Mouse (Mus musculus) adrenal gland (tissue): ENCODE measurements around the gene Tesk2.

ENCODE experiments used
- intact Hi-C: fragments of 180-260 bp; cut with DNase I; formaldehyde crosslinking; loops from one replicate; pipeline ENCODE4 v1.15.1; 2025

Tesk2 gene

GRCm38 (mm10) chr4:116710154-116710553, 10.6 kb upstream of the Tesk2 start:
- intact Hi-C loops: no loop called here

GRCm38 (mm10) chr4:116712536-116712935, 8.2 kb upstream of the Tesk2 start:
- intact Hi-C loops: no loop called here

- intact Hi-C loops: loop anchor here (1.0 kb wide), 1 partner anchor 70 kb away; no protein-coding TSS in a partner anchor
Observed at GRCm38 (mm10) chr4:116719396-116719795, 1.4 kb upstream of the Tesk2 start.

- intact Hi-C loops: no loop called here
Observed at GRCm38 (mm10) chr4:116721098-116721628, 415 bp downstream of the Tesk2 start.

- intact Hi-C loops: no loop called here
Observed at GRCm38 (mm10) chr4:116722230-116722629, 1.5 kb downstream of the Tesk2 start.

- intact Hi-C loops: no loop called here
Observed at GRCm38 (mm10) chr4:116725444-116725843, 4.7 kb downstream of the Tesk2 start.

GRCm38 (mm10) chr4:116727401-116727800, 6.7 kb downstream of the Tesk2 start:
- intact Hi-C loops: no loop called here

- intact Hi-C loops: no loop called here
Observed at GRCm38 (mm10) chr4:116729532-116729931, 8.8 kb downstream of the Tesk2 start.

GRCm38 (mm10) chr4:116731077-116731476, 10.3 kb downstream of the Tesk2 start:
- intact Hi-C loops: no loop called here

GRCm38 (mm10) chr4:116732355-116732754, 11.6 kb downstream of the Tesk2 start:
- intact Hi-C loops: no loop called here

- intact Hi-C loops: no loop called here
Observed at GRCm38 (mm10) chr4:116734996-116735395, 14.2 kb downstream of the Tesk2 start.

- intact Hi-C loops: no loop called here
Observed at GRCm38 (mm10) chr4:116738972-116739751, 18.4 kb downstream of the Tesk2 start.

GRCm38 (mm10) chr4:116749750-116750149, 29.0 kb downstream of the Tesk2 start:
- intact Hi-C loops: no loop called here

GRCm38 (mm10) chr4:116761914-116762313, 41.2 kb downstream of the Tesk2 start:
- intact Hi-C loops: no loop called here

GRCm38 (mm10) chr4:116764001-116764400, 43.3 kb downstream of the Tesk2 start:
- intact Hi-C loops: no loop called here

- intact Hi-C loops: no loop called here
Observed at GRCm38 (mm10) chr4:116768510-116768909, 47.8 kb downstream of the Tesk2 start.

GRCm38 (mm10) chr4:116769060-116769459, 48.3 kb downstream of the Tesk2 start:
- intact Hi-C loops: no loop called here

GRCm38 (mm10) chr4:116776391-116776790, 55.6 kb downstream of the Tesk2 start:
- intact Hi-C loops: no loop called here

- intact Hi-C loops: no loop called here
Observed at GRCm38 (mm10) chr4:116777079-116777478, 56.3 kb downstream of the Tesk2 start.

GRCm38 (mm10) chr4:116780541-116780940, 59.8 kb downstream of the Tesk2 start:
- intact Hi-C loops: no loop called here

- intact Hi-C loops: no loop called here
Observed at GRCm38 (mm10) chr4:116781366-116781765, 60.6 kb downstream of the Tesk2 start.

- intact Hi-C loops: no loop called here
Observed at GRCm38 (mm10) chr4:116782171-116782570, 61.4 kb downstream of the Tesk2 start.

- intact Hi-C loops: no loop called here
Observed at GRCm38 (mm10) chr4:116786587-116786986, 65.8 kb downstream of the Tesk2 start.
